Comparison of ENCODE assay signal across 13 mouse cellular contexts in genomic region chr5:118081996-118082395, GRCm38 (mm10). TPM values are rescaled to one million over a fixed set of nuclear protein-coding genes. Genes with fewer than 3 reads are reported as not detected.
DNase-seq lines count a peak whose midpoint lies in the region; ATAC-seq lines count a peak whose summit lies in the region.
"Had no signal": no experiment of that assay in that cellular context is flagged by ENCODE, and none has a peak within 500 bp of the region (broad histone marks: within the 10 kb centered on the region; RNA-seq: fewer than 3 reads in every experiment).

No protein-coding gene starts in this region.

- H3K4me1 ChIP-seq in heart, embryonic 15.5 days (replicated peaks), result peaks cover 64% of the 10 kb centered on the region
- H3K4me1 ChIP-seq in forebrain, embryonic 14.5 days (ENCODE audit: control insufficient read depth, insufficient read depth, low read length), result peaks cover 68% of the 10 kb centered on the region

- no peak overlapping the region for H3K27ac ChIP-seq in heart, embryonic 15.5 days
- peak overlapping the region; percentile 87; the same call in 1 of the 2 replicates for H3K27ac ChIP-seq in forebrain, embryonic 14.5 days (ENCODE audit: low read depth, low read length)
- H3K27ac ChIP-seq: intestine, embryonic 15.5 days had no signal

- no peak overlapping the region for H3K4me2 ChIP-seq in heart, embryonic 15.5 days
- no peak overlapping the region for H3K4me2 ChIP-seq in forebrain, embryonic 14.5 days (ENCODE audit: low read length)
- H3K4me2 ChIP-seq: intestine, embryonic 15.5 days; lung, embryonic 14.5 days; stomach, embryonic 15.5 days had no signal

- H3K9ac ChIP-seq in heart, embryonic 15.5 days, result peak overlapping the region; percentile 14; the same call in 1 of the 2 replicates
- no peak overlapping the region for H3K9ac ChIP-seq in forebrain, embryonic 14.5 days (ENCODE audit: low read length)
- H3K9ac ChIP-seq: intestine, embryonic 15.5 days; lung, embryonic 14.5 days; stomach, embryonic 15.5 days had no signal

- intact Hi-C loops in heart, postnatal 10 days (cut with DNase I), result no loop called here
- intact Hi-C loops in left cerebral cortex, postnatal 25 days (cut with DNase I), result no loop called here
- intact Hi-C loops in heart, postnatal 25 days (cut with DNase I), result no loop called here

- H3K9me3 ChIP-seq in heart, embryonic 15.5 days (replicated peaks), result no peaks in the 10 kb centered on the region
- no peaks in the 10 kb centered on the region for H3K9me3 ChIP-seq in forebrain, embryonic 14.5 days (replicated peaks; ENCODE audit: control insufficient read depth, low read length)
- H3K9me3 ChIP-seq: G1E; intestine, embryonic 15.5 days; stomach, embryonic 15.5 days had no signal

- WGBS in heart, embryonic 15.5 days, result 48% methylated on average over 6 of the region's 6 CpGs
- WGBS in forebrain, embryonic 14.5 days, result 85% methylated on average over 6 of the region's 6 CpGs

- no peak overlapping the region for H3K4me3 ChIP-seq in heart, embryonic 15.5 days
- no peak overlapping the region for H3K4me3 ChIP-seq in forebrain, embryonic 14.5 days (ENCODE audit: low read depth, low read length)
- H3K4me3 ChIP-seq: intestine, embryonic 15.5 days; stomach, embryonic 15.5 days had no signal

- ATAC-seq in heart, embryonic 15.5 days (replicated peaks; ENCODE audit: insufficient number of reproducible peaks, insufficient read depth, low FRiP score, low read depth), result no peak
- no peak for ATAC-seq in forebrain, embryonic 14.5 days
- no peak for ATAC-seq in monocyte, adult 5-6 weeks (replicated peaks; ENCODE audit: insufficient number of reproducible peaks, low FRiP score, low TSS enrichment, poor library complexity, severe bottlenecking)
- ATAC-seq: intestine, embryonic 15.5 days had no signal

- H3K36me3 ChIP-seq in heart, embryonic 15.5 days, result 0 out of 2 replicates have a peak, but pooled peaks cover 3% of the 10 kb centered on the region
- H3K36me3 ChIP-seq in forebrain, embryonic 14.5 days (ENCODE audit: control insufficient read depth, insufficient read depth, low read length), result peaks cover under 1% of the 10 kb centered on the region; the same call in 1 of the 2 replicates

- H3K27me3 ChIP-seq in heart, embryonic 15.5 days, result no peaks in the 10 kb centered on the region
- no peaks in the 10 kb centered on the region for H3K27me3 ChIP-seq in forebrain, embryonic 14.5 days (replicated peaks; ENCODE audit: control insufficient read depth, insufficient read depth, low read length)
- H3K27me3 ChIP-seq: intestine, embryonic 15.5 days; stomach, embryonic 15.5 days had no signal

- DNase-seq in heart, postnatal 10 days, result no peak
- DNase-seq in CD4-positive helper T cell, adult 2 months (ENCODE audit: low read depth, low spot score), result peak; percentile 92
- no peak for DNase-seq in forebrain, embryonic 14.5 days (ENCODE audit: low spot score)
- DNase-seq in natural killer cell, adult 2 months (ENCODE audit: low spot score in 2 of 2), result peak; percentile 51 to 61
- no peak for DNase-seq in left cerebral cortex, postnatal 25 days (ENCODE audit: low spot score in 2 of 2)
- DNase-seq in heart, postnatal 25 days (ENCODE audit: low spot score), result no peak
- DNase-seq: layer of hippocampus, postnatal 36 days; lung, embryonic 14.5 days had no signal

RNA-seq across cellular contexts. Expression of gene Tesc, which starts 54.5 kb away (rescaled TPM):
- polyA plus RNA-seq in heart, embryonic 15.5 days (2015; fragmentation: Nextera tagmentation; extraction: Ambion mirVana), result 10.1 and 11.0 TPM in 2 replicates
- 100 to 1,000 TPM; 111 to 112 TPM for total RNA-seq in heart, postnatal 10 days (2021)
- polyA plus RNA-seq in forebrain, embryonic 14.5 days (2014; fragmentation: Nextera tagmentation; extraction: Ambion mirVana), result 8.0 and 10.0 TPM in 2 replicates
- total RNA-seq in left cerebral cortex, postnatal 25 days (2021), result 10 to 100 TPM; 90.0 to 94.0 TPM
- total RNA-seq in monocyte, adult 5-6 weeks (2017), result 1.9 to 6.9 TPM (median 2.7 TPM) in 3 replicates
- 100 to 1,000 TPM; 192 to 217 TPM for total RNA-seq in heart, postnatal 25 days (2021)
- total RNA-seq: G1E had no signal
- polyA plus RNA-seq: G1E had no signal

Comparison
In these comparisons a context has a peak if more than half of its experiments do, and no peak if none do; other contexts are left out.
1. DNase-seq: peak in CD4-positive helper T cell, adult 2 months (single experiment) and natural killer cell, adult 2 months (2 of 2); none in heart, postnatal 10 days (0 of 2), forebrain, embryonic 14.5 days (single experiment), left cerebral cortex, postnatal 25 days (0 of 2) and heart, postnatal 25 days (single experiment).
2. RNA of gene Tesc, which starts 54.5 kb away (total RNA-seq): 192 to 217 TPM in heart, postnatal 25 days, 111 to 112 TPM in heart, postnatal 10 days and 90.0 to 94.0 TPM in left cerebral cortex, postnatal 25 days; 1.9 to 6.9 TPM in monocyte, adult 5-6 weeks; every median in the first group is over 10 times any median in the second.